Mouse (Mus musculus): ENCODE measurements around the gene Gm20604. TPM values are rescaled to one million over a fixed set of nuclear protein-coding genes. Genes with fewer than 3 reads are reported as not detected.

Gm20604 gene
- polyA plus RNA-seq, 1 experiment, result 2.8 TPM

- WGBS, result 79% methylated on average over 14 of the region's 14 CpGs
- peaks cover 3% of the 10 kb centered on the region for H3K4me1 ChIP-seq (ENCODE audit: control insufficient read depth, insufficient read depth, low read length)
- no peak overlapping the region for H3K4me3 ChIP-seq (replicated peaks; ENCODE audit: extremely low read depth, low read depth, low read length)
- no peak for DNase-seq
- TF ChIP-seq CTCF (IDR thresholded peaks at IDR 0.05; ENCODE audit: insufficient read depth, low read length) (no peak), POLR2A (IDR thresholded peaks at IDR 0.05; ENCODE audit: borderline replicate concordance, extremely low read depth, low read depth, low read length) (no peak)
These were observed 61.7 kb downstream of the Gm20604 start for GRCm38 (mm10) chr12:102696635-102697354.

GRCm38 (mm10) chr12:102695369-102696239 lies 62.9 kb downstream of the Gm20604 start:
- H3K4me3 ChIP-seq (replicated peaks; ENCODE audit: extremely low read depth, low read depth, low read length), result no peak overlapping the region
- peaks cover 3% of the 10 kb centered on the region for H3K4me1 ChIP-seq (ENCODE audit: control insufficient read depth, insufficient read depth, low read length)
- TF ChIP-seq CTCF (IDR thresholded peaks at IDR 0.05; ENCODE audit: insufficient read depth, low read length) (no peak), POLR2A (IDR thresholded peaks at IDR 0.05; ENCODE audit: borderline replicate concordance, extremely low read depth, low read depth, low read length) (no peak)
- WGBS, result 68% methylated on average over 18 of the region's 18 CpGs
- DNase-seq, result no peak

GRCm38 (mm10) chr12:102691761-102692160 lies 66.7 kb downstream of the Gm20604 start:
- H3K4me3 ChIP-seq (replicated peaks; ENCODE audit: extremely low read depth, low read depth, low read length), result no peak overlapping the region
- WGBS, result 60% methylated on average over 6 of the region's 7 CpGs
- TF ChIP-seq POLR2A (IDR thresholded peaks at IDR 0.05; ENCODE audit: borderline replicate concordance, extremely low read depth, low read depth, low read length) (no peak), CTCF (IDR thresholded peaks at IDR 0.05; ENCODE audit: insufficient read depth, low read length) (no peak)
- DNase-seq, result no peak
- peaks cover 8% of the 10 kb centered on the region for H3K4me1 ChIP-seq (ENCODE audit: control insufficient read depth, insufficient read depth, low read length)

Other genes with a start within 250 kb of the Gm20604 start
- gene Chga, start 203.7 kb downstream of the Gm20604 start, polyA plus RNA-seq (2012; rRNA removed), result 0.25 and 1.0 TPM in 2 replicates
- 23.0 and 26.3 TPM in 2 replicates for gene Itpk1, start 53.7 kb downstream of the Gm20604 start, polyA plus RNA-seq (2012; rRNA removed)
- gene Moap1, start 15.0 kb downstream of the Gm20604 start, polyA plus RNA-seq (2012; rRNA removed), result 0.45 and 0.63 TPM in 2 replicates
- 2.1 and 2.6 TPM in 2 replicates for gene Tmem251, start 14.9 kb downstream of the Gm20604 start, polyA plus RNA-seq (2012; rRNA removed)
- gene Gm28051, start 907 bp downstream of the Gm20604 start, polyA plus RNA-seq (2012; rRNA removed), result not detected in 2 replicates
- 13.3 and 16.8 TPM in 2 replicates for gene Gon7, start 869 bp downstream of the Gm20604 start, polyA plus RNA-seq (2012; rRNA removed)
- 11.4 and 14.6 TPM in 2 replicates for gene Ubr7, start 705 bp downstream of the Gm20604 start, polyA plus RNA-seq (2012; rRNA removed)
- gene Btbd7, start 119.8 kb upstream of the Gm20604 start, polyA plus RNA-seq (2012; rRNA removed), result 18.2 and 22.5 TPM in 2 replicates
- gene Cox8c, start 140.6 kb upstream of the Gm20604 start, polyA plus RNA-seq (2012; rRNA removed), result not detected in 2 replicates
- 1.8 and 2.2 TPM in 2 replicates for gene Unc79, start 190.2 kb upstream of the Gm20604 start, polyA plus RNA-seq (2012; rRNA removed)